Mouse (Mus musculus) thymus, adult 2 months (tissue): ENCODE measurements around the gene Kdm5a.

ENCODE experiments used
- CTCF ChIP-seq: fragments of 200-500 bp; IDR thresholded peaks from 2 replicates; pipeline ENCODE4 v1.5.1; 2012; ENCODE audit warnings: mild to moderate bottlenecking, control low read depth, low read length, moderate library complexity, borderline replicate concordance; ENCODE audit not compliant: control insufficient read depth, poor library complexity, insufficient read depth; ENCODE audit errors: extremely low read depth
- POLR2A ChIP-seq: fragments of 200-500 bp; IDR thresholded peaks from 2 replicates; pipeline ENCODE4 v1.6.1; 2012; ENCODE audit warnings: mild to moderate bottlenecking, low read length, control low read depth, moderate library complexity; ENCODE audit not compliant: control insufficient read depth, poor library complexity, insufficient read depth; ENCODE audit errors: extremely low read depth

DNA sequence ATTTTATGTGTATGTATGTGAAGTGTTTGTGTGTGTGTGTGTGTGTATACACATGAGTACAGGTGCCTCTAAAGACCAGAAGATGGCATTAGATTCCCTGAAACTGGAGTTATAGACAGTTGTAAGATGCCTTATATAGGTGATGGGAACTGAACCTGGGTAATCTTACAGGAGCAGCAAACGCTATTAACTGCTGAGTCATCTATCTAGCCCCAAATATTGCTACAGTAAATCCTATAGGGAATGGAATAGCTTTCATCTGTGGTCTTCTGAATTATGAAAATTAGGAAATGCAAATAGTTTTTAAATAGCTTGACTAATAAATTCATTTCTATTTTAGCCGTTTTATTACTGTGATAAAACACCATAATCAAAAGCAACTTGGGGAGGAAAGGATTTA lies 28.9 kb downstream of the Kdm5a start:
- TF ChIP-seq CTCF (no peak), POLR2A (no peak)
